Mouse (Mus musculus): ENCODE data around the gene Tmprss9. TPM values are rescaled to one million over a fixed set of nuclear protein-coding genes. Genes with fewer than 3 reads are reported as not detected.
A peak's percentile ranks its signal among the peaks of the same experiment; 100 is the strongest.

Tmprss9 gene
- polyA plus RNA-seq (2015; fragmentation: Nextera tagmentation; extraction: Ambion mirVana): 0.04 TPM in 1 of 2 replicates, not detected in the other

DNA sequence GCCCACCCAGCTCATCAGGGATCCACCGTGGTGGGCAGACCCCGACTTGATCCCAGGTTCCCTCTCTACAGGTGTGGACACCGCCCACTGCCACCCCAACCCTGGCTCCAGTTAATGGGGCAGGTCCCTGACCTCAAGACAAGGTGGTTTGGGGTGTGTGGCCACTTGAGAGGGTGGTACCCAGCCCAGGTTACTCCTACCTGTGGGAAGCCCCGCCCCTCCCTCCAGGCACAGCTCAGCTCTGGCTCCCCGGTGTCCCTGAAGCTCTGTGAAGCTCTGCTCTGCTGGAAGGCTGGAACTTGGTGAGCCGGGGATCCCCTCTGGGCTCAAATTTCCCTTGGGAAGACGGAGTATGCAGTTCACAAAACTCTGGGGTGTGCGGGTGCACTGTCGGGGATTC, at the start of gene Tmprss9:
Gene Tmprss9 (plus strand): TSS at position 268 of the 400 bp plus-strand sequence.
- H3K4me3 ChIP-seq (replicated peaks; ENCODE audit: low read depth, low read length): no peak within 1 kb of the TSS
- no peaks in the 10 kb centered on the region for H3K27me3 ChIP-seq (ENCODE audit: insufficient read depth, low read length)
- no peak within 1 kb of the TSS for H3K27ac ChIP-seq
- H3K9me3 ChIP-seq (replicated peaks; ENCODE audit: low read length): no peaks in the 10 kb centered on the region
- ATAC-seq (replicated peaks; ENCODE audit: low FRiP score, low read depth) (no peak), DNase-seq (ENCODE audit: low spot score) (no peak)
- no peak within 1 kb of the TSS for H3K9ac ChIP-seq (ENCODE audit: low read depth, low read length)
- no peak for TF ChIP-seq CTCF (IDR thresholded peaks at IDR 0.05; ENCODE audit: low read depth)
- H3K4me1 ChIP-seq (replicated peaks; ENCODE audit: insufficient read depth, low read length): no peaks in the 10 kb centered on the region
- 24% methylated on average over 9 of the region's 9 CpGs for WGBS
- H3K36me3 ChIP-seq (ENCODE audit: insufficient read depth, low read length): peaks cover 15% of the 10 kb centered on the region
- H3K4me2 ChIP-seq (ENCODE audit: low read length): no peak within 1 kb of the TSS

GRCm38 (mm10) chr10:80821991-80822390, 49.7 kb upstream of the Tmprss9 start:
- H3K9me3 ChIP-seq (replicated peaks; ENCODE audit: low read length): no peaks in the 10 kb centered on the region
- H3K4me3 ChIP-seq (replicated peaks; ENCODE audit: low read depth, low read length): no peak overlapping the region
- H3K4me2 ChIP-seq (ENCODE audit: low read length): no peak overlapping the region
- 48% methylated on average over 2 of the region's 2 CpGs for WGBS
- H3K9ac ChIP-seq (ENCODE audit: low read depth, low read length): no peak overlapping the region
- H3K4me1 ChIP-seq (replicated peaks; ENCODE audit: insufficient read depth, low read length): 0 out of 2 replicates have a peak, but pooled peaks cover 3% of the 10 kb centered on the region
- peak; percentile 65 for DNase-seq (ENCODE audit: low spot score)
- H3K36me3 ChIP-seq (ENCODE audit: insufficient read depth, low read length): no peaks in the 10 kb centered on the region
- ATAC-seq (replicated peaks; ENCODE audit: low FRiP score, low read depth): no peak
- H3K27me3 ChIP-seq (ENCODE audit: insufficient read depth, low read length): no peaks in the 10 kb centered on the region
- no peak overlapping the region for H3K27ac ChIP-seq
- peak; percentile 80 for TF ChIP-seq CTCF (IDR thresholded peaks at IDR 0.05; ENCODE audit: low read depth)

DNA sequence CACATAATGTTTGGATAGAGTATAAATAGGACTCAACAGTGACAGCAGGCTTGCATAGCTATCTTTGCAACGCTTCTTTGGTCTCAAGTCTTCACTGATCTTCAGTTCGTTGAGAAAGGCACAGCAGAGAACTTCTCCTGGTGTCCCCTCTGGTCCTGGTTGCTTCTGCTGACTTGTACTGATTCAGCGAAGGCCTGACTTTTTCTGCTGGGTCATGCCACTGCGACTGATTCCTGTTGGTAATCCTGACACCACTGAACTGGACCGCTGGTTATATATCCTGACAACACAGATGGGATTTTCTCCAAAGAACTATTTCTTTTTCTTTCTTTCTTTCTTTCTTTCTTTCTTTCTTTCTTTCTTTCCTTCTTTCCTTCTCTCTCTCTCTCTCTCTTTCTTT, 49.1 kb upstream of the Tmprss9 start:
- H3K27ac ChIP-seq: no peak overlapping the region
- 86% methylated on average over 5 of the region's 5 CpGs for whole genome bisulfite sequencing
- no peaks in the 10 kb centered on the region for H3K9me3 ChIP-seq (replicated peaks; ENCODE audit: low read length)
- no peak overlapping the region for H3K4me3 ChIP-seq (replicated peaks; ENCODE audit: low read depth, low read length)
- 0 out of 2 replicates have a peak, but pooled peaks cover 3% of the 10 kb centered on the region for H3K4me1 ChIP-seq (replicated peaks; ENCODE audit: insufficient read depth, low read length)
- no peaks in the 10 kb centered on the region for H3K36me3 ChIP-seq (ENCODE audit: insufficient read depth, low read length)
- ATAC-seq (replicated peaks; ENCODE audit: low FRiP score, low read depth) (no peak), DNase-seq (ENCODE audit: low spot score) (no peak)
- no peak overlapping the region for H3K9ac ChIP-seq (ENCODE audit: low read depth, low read length)
- no peaks in the 10 kb centered on the region for H3K27me3 ChIP-seq (ENCODE audit: insufficient read depth, low read length)
- H3K4me2 ChIP-seq (ENCODE audit: low read length): no peak overlapping the region
- TF ChIP-seq CTCF (IDR thresholded peaks at IDR 0.05; ENCODE audit: low read depth): no peak

GRCm38 (mm10) chr10:80823316-80823715, 48.3 kb upstream of the Tmprss9 start:
- TF ChIP-seq CTCF (IDR thresholded peaks at IDR 0.05; ENCODE audit: low read depth): peak; percentile 48
- Histone ChIP-seq H3K9me3 (replicated peaks; ENCODE audit: low read length) (no peaks in the 10 kb centered on the region), H3K4me3 (replicated peaks; ENCODE audit: low read depth, low read length) (no peak overlapping the region), H3K9ac (ENCODE audit: low read depth, low read length) (no peak overlapping the region), H3K27ac (no peak overlapping the region), H3K36me3 (ENCODE audit: insufficient read depth, low read length) (no peaks in the 10 kb centered on the region), H3K4me2 (ENCODE audit: low read length) (no peak overlapping the region), H3K4me1 (replicated peaks; ENCODE audit: insufficient read depth, low read length) (0 out of 2 replicates have a peak, but pooled peaks cover 7% of the 10 kb centered on the region), H3K27me3 (ENCODE audit: insufficient read depth, low read length) (no peaks in the 10 kb centered on the region)
- 97% methylated on average over 1 of the region's 1 CpGs for WGBS
- ATAC-seq (replicated peaks; ENCODE audit: low FRiP score, low read depth) (no peak), DNase-seq (ENCODE audit: low spot score) (no peak)

DNA sequence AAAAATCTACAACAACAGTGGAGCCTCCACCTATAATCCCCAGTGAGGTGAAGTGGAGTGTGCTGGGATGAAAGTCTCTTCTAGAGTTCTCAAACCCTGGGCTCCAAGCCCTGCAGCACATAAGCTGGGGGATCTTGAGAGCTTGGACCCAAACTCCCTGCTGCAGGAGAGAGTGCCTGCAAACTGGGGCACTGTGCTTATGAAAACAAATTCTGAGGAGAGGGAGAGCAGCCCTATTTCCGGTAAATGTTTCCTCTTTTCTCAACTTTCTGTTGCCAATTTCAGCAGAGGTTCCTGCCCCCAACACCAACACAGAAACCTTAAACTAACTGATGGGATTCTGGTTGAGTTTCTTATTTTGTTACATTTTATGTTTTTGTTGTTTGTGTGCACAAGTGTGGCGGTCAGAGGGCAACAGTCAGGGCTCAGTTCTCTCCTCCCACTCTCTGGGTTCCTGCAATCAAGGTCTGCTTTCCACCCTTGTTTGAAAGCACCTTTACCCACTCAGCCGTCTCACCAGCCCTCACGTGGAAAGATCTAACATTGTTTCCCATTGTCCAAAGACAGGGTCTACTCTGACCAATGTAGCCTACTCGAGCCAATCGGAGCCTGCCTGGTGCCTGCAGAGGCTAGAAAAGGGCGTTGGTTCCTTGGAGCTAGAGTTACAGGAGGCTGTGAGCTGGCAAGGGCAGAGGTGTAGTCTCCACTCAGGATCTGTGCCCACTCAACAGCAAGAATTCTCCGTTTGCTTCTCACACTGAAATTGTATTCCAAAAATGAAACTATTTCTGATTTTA, 47.6 kb upstream of the Tmprss9 start:
- Histone ChIP-seq H3K27me3 (ENCODE audit: insufficient read depth, low read length) (no peaks in the 10 kb centered on the region), H3K9ac (ENCODE audit: low read depth, low read length) (no peak overlapping the region), H3K9me3 (replicated peaks; ENCODE audit: low read length) (no peaks in the 10 kb centered on the region), H3K4me3 (replicated peaks; ENCODE audit: low read depth, low read length) (no peak overlapping the region), H3K27ac (peak overlapping the region; percentile 67), H3K36me3 (ENCODE audit: insufficient read depth, low read length) (0 out of 2 replicates have a peak, but pooled peaks cover under 1% of the 10 kb centered on the region), H3K4me2 (ENCODE audit: low read length) (no peak overlapping the region), H3K4me1 (replicated peaks; ENCODE audit: insufficient read depth, low read length) (0 out of 2 replicates have a peak, but pooled peaks cover 7% of the 10 kb centered on the region)
- DNase-seq (ENCODE audit: low spot score) (peak; percentile 22), ATAC-seq (replicated peaks; ENCODE audit: low FRiP score, low read depth) (no peak)
- 29% methylated on average over 8 of the region's 8 CpGs for WGBS
- no peak for TF ChIP-seq CTCF (IDR thresholded peaks at IDR 0.05; ENCODE audit: low read depth)

GRCm38 (mm10) chr10:80824827-80825226, 46.8 kb upstream of the Tmprss9 start:
- H3K9me3 ChIP-seq (replicated peaks; ENCODE audit: low read length): no peaks in the 10 kb centered on the region
- ATAC-seq (replicated peaks; ENCODE audit: low FRiP score, low read depth) (no peak), DNase-seq (ENCODE audit: low spot score) (no peak)
- TF ChIP-seq CTCF (IDR thresholded peaks at IDR 0.05; ENCODE audit: low read depth): no peak
- H3K27ac ChIP-seq: no peak overlapping the region
- 61% methylated on average over 2 of the region's 2 CpGs for WGBS
- H3K9ac ChIP-seq (ENCODE audit: low read depth, low read length): no peak overlapping the region
- H3K4me1 ChIP-seq (replicated peaks; ENCODE audit: insufficient read depth, low read length): 0 out of 2 replicates have a peak, but pooled peaks cover 7% of the 10 kb centered on the region
- no peaks in the 10 kb centered on the region for H3K27me3 ChIP-seq (ENCODE audit: insufficient read depth, low read length)
- H3K36me3 ChIP-seq (ENCODE audit: insufficient read depth, low read length): peaks cover 9% of the 10 kb centered on the region; the same call in 1 of the 2 replicates
- no peak overlapping the region for H3K4me2 ChIP-seq (ENCODE audit: low read length)
- H3K4me3 ChIP-seq (replicated peaks; ENCODE audit: low read depth, low read length): no peak overlapping the region

Measured in kidney, postnatal 0 days (tissue).